Mouse (Mus musculus) forelimb bud, embryonic 11.5 days (tissue): ENCODE measurements at regions not wholly inside any gene's neighbourhood (a gene's known extent, or its start where the extent isn't known, plus 50 kb on each side); places are given as distances from the start of the nearest gene placed in this dataset.
A peak's percentile ranks its signal among the peaks of the same experiment; 100 is the strongest.

Experiments used
- DNase-seq: peaks from one replicate; pipeline ENCODE4 v3.0.0-alpha.2; 2012; ENCODE audit warnings: low read depth, low spot score

GRCm38 (mm10) chr13:97453090-97453430 is 212.2 kb downstream of the Enc1 start:
- DNase-seq: no peak

GRCm38 (mm10) chr13:97452386-97453089 is 211.6 kb downstream of the Enc1 start:
- no peak for DNase-seq

GRCm38 (mm10) chr13:97451276-97451675 is 210.4 kb downstream of the Enc1 start:
- DNase-seq: no peak

- DNase-seq: no peak
Observed at GRCm38 (mm10) chr13:97448123-97448522, 207.2 kb downstream of the Enc1 start.

GRCm38 (mm10) chr13:97443731-97444428 is 203.0 kb downstream of the Enc1 start:
- DNase-seq: no peak

GRCm38 (mm10) chr13:97442806-97443205 is 201.9 kb downstream of the Enc1 start:
- DNase-seq: no peak

GRCm38 (mm10) chr13:97442283-97442682 is 201.4 kb downstream of the Enc1 start:
- no peak for DNase-seq

- DNase-seq: no peak
Observed at GRCm38 (mm10) chr13:97441803-97442202, 200.9 kb downstream of the Enc1 start.

GRCm38 (mm10) chr13:97439216-97439979 is 198.5 kb downstream of the Enc1 start:
- DNase-seq: no peak

GRCm38 (mm10) chr13:97438692-97439091 is 197.8 kb downstream of the Enc1 start:
- no peak for DNase-seq

GRCm38 (mm10) chr13:97438277-97438676 is 197.4 kb downstream of the Enc1 start:
- DNase-seq: no peak

- no peak for DNase-seq
Observed at GRCm38 (mm10) chr13:97436719-97437350, 195.9 kb downstream of the Enc1 start.

GRCm38 (mm10) chr13:97435865-97436718 is 195.2 kb downstream of the Enc1 start:
- peak; percentile 65 for DNase-seq

- no peak for DNase-seq
Observed at GRCm38 (mm10) chr13:97434961-97435864, 194.3 kb downstream of the Enc1 start.

GRCm38 (mm10) chr13:97434167-97434566 is 193.3 kb downstream of the Enc1 start:
- no peak for DNase-seq

- DNase-seq: no peak
Observed at GRCm38 (mm10) chr13:97432627-97433026, 191.7 kb downstream of the Enc1 start.

- no peak for DNase-seq
Observed at GRCm38 (mm10) chr13:97430885-97431284, 190.0 kb downstream of the Enc1 start.

- DNase-seq: no peak
Observed at GRCm38 (mm10) chr13:97428163-97428562, 187.3 kb downstream of the Enc1 start.

GRCm38 (mm10) chr13:97427537-97427936 is 186.6 kb downstream of the Enc1 start:
- no peak for DNase-seq

GRCm38 (mm10) chr13:97425731-97426130 is 184.8 kb downstream of the Enc1 start:
- DNase-seq: no peak
